Mouse (Mus musculus) E14TG2a.4 (cell line): Measurements from ENCODE around the gene Defb36.

Experiments used
- CTCF ChIP-seq: conservative IDR thresholded peaks from 2 replicates; pipeline ENCODE4 v1.5.1; 2014; ENCODE audit warnings: low read length
- NANOG ChIP-seq: IDR thresholded peaks from 2 replicates; pipeline ENCODE4 v1.6.1; 2014; ENCODE audit warnings: borderline replicate concordance, low read length, mixed read lengths
- POU5F1 ChIP-seq: IDR thresholded peaks from 2 replicates; pipeline ENCODE4 v1.6.1; 2014; ENCODE audit warnings: low read length, borderline replicate concordance

DNA sequence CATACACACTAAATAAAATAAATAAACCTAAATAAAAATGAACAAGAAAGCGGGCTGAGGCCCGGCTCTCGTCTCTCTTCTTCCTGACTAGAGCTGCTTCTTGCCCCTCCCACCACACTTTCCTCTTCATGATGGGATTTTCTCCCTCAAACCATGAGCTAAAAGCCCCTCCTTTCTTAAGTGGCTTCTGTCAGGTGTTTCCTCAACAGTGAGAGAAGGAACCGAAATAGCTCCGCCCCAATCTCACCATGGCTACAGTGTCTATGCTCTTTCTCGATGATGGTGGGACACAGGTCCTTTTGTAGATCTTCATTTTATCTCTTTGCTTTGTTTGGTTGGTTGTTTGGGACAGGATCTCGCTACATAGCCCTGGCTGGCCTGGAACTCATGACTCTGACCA lies 47.5 kb upstream of the Defb36 start:
- no peak for TF ChIP-seq CTCF
- no peak for TF ChIP-seq POU5F1
- no peak for TF ChIP-seq NANOG
